Mouse (Mus musculus) kidney, adult 2 months (tissue): ENCODE results near the gene Fbxo24.

ENCODE experiments used
- CTCF ChIP-seq: fragments of 200-500 bp; conservative IDR thresholded peaks from 2 replicates; pipeline ENCODE4 v1.5.1; 2011; ENCODE audit warnings: low read depth, mild to moderate bottlenecking, control low read depth, low read length, moderate library complexity, mixed read lengths; ENCODE audit not compliant: insufficient read depth, insufficient read length
- POLR2A ChIP-seq: fragments of 200-500 bp; IDR thresholded peaks from one replicate; pipeline ENCODE4 v1.6.1; 2011; ENCODE audit warnings: low read depth, low read length, control low read depth

- no peak for TF ChIP-seq POLR2A
- TF ChIP-seq CTCF = no peak
Observed at GRCm38 (mm10) chr5:137623937-137624530, 4.8 kb downstream of the Fbxo24 start.
